ENCODE assay signal across 11 mouse cellular contexts in the genomic region with DNA sequence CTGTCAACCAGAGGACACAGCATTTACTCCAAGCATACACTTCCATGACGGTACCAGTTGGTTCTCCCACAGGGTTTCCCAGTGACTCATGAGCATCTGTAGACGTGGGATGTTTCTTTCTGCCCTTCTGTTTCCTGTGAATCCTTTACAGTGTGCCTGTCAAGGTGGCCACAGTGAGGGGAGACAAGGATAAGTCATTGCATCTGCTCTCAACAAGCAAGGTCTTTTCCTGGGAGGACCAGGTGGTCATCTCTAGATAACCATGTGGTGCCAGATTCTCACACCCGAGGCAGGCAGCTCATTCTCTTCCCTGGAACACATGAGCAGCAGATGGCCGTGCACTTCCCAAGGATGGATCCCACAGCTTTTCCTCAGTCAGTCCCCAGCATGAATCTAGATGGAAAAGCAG. TPM values are rescaled to one million over a fixed set of nuclear protein-coding genes. Genes with fewer than 3 reads are reported as not detected.
A peak's percentile ranks its signal among the peaks of the same experiment; 100 is the strongest.
DNase-seq lines count a peak whose midpoint lies in the region; ATAC-seq and TF ChIP-seq lines count a peak whose summit lies in the region.
"Had no signal": no experiment of that assay in that cellular context is flagged by ENCODE, and none has a peak within 500 bp of the region (broad histone marks: within the 10 kb centered on the region; RNA-seq: fewer than 3 reads in every experiment).

No protein-coding gene starts in this region.

- no peak for TF ChIP-seq POLR2A in brain, embryonic 14.5 days (IDR thresholded peaks at IDR 0.05; ENCODE audit: borderline replicate concordance, extremely low read depth, insufficient read depth, insufficient read length, poor library complexity, severe bottlenecking)
- TF ChIP-seq POLR2A in thymus, adult 2 months (IDR thresholded peaks at IDR 0.05; ENCODE audit: control insufficient read depth, extremely low read depth, insufficient read depth, low read length, poor library complexity) = no peak

- H3K4me2 ChIP-seq in heart, embryonic 12.5 days = no peak overlapping the region
- H3K4me2 ChIP-seq: heart, embryonic 13.5 days; lung, embryonic 15.5 days had no signal

- peaks cover 8% of the 10 kb centered on the region for H3K4me1 ChIP-seq in heart, embryonic 12.5 days (replicated peaks)
- no peaks in the 10 kb centered on the region for H3K4me1 ChIP-seq in thymus, adult 2 months (replicated peaks; ENCODE audit: control insufficient read depth, insufficient read depth, low read length)

- ATAC-seq in heart, embryonic 12.5 days (ENCODE audit: insufficient number of reproducible peaks, low FRiP score) = no peak

- no peak for TF ChIP-seq CTCF in brain, embryonic 14.5 days (IDR thresholded peaks at IDR 0.05; ENCODE audit: borderline replicate concordance, extremely low read depth, insufficient read depth, insufficient read length)
- no peak for TF ChIP-seq CTCF in thymus, adult 2 months (IDR thresholded peaks at IDR 0.05; ENCODE audit: borderline replicate concordance, control insufficient read depth, extremely low read depth, insufficient read depth, low read length, poor library complexity)

- peaks cover 11% of the 10 kb centered on the region for H3K9me3 ChIP-seq in heart, embryonic 12.5 days (replicated peaks)
- H3K9me3 ChIP-seq: limb, embryonic 10.5 days had no signal

- intact Hi-C loops in left cerebral cortex, postnatal 25 days (cut with DNase I) = loop anchor here (1.0 to 5.0 kb wide), 5 partner anchors 12 to 297 kb away; no protein-coding TSS in a partner anchor

- no peaks in the 10 kb centered on the region for H3K36me3 ChIP-seq in heart, embryonic 12.5 days
- H3K36me3 ChIP-seq in thymus, adult 2 months (ENCODE audit: control insufficient read depth, insufficient read depth, low read length) = no peaks in the 10 kb centered on the region
- H3K36me3 ChIP-seq: heart, embryonic 13.5 days; limb, embryonic 10.5 days; lung, embryonic 15.5 days had no signal

- H3K9ac ChIP-seq in heart, embryonic 12.5 days = no peak overlapping the region
- H3K9ac ChIP-seq: heart, embryonic 13.5 days; lung, embryonic 15.5 days had no signal

- 30% methylated on average over 4 of the region's 4 CpGs for WGBS in heart, embryonic 12.5 days
- 56% methylated on average over 4 of the region's 4 CpGs for WGBS in thymus, adult 2 months

- peak; percentile 37 for DNase-seq in brain, embryonic 14.5 days (ENCODE audit: low read depth)
- peak; percentile 95 for DNase-seq in cerebellum, adult 9-10 months
- peak; percentile 81 to 93 for DNase-seq in layer of hippocampus, adult 18-20 months (ENCODE audit: low spot score in 2 of 2)
- DNase-seq in left cerebral cortex, postnatal 25 days (ENCODE audit: low spot score in 2 of 2) = peak; percentile 76 to 97
- no peak for DNase-seq in B cell, adult 2 months
- DNase-seq in thymus, adult 2 months = no peak

- H3K27me3 ChIP-seq in heart, embryonic 12.5 days (replicated peaks) = peaks cover 15% of the 10 kb centered on the region
- H3K27me3 ChIP-seq in thymus, adult 2 months (ENCODE audit: control insufficient read depth, insufficient read depth, low read length) = peaks cover 2% of the 10 kb centered on the region; the same call in 1 of the 2 replicates

- no peak overlapping the region for H3K4me3 ChIP-seq in heart, embryonic 12.5 days
- no peak overlapping the region for H3K4me3 ChIP-seq in thymus, adult 2 months (ENCODE audit: control insufficient read depth, insufficient read depth, low read length)
- H3K4me3 ChIP-seq: heart, embryonic 13.5 days; limb, embryonic 10.5 days; lung, embryonic 15.5 days had no signal

- H3K27ac ChIP-seq in heart, embryonic 12.5 days (ENCODE audit: poor library complexity, severe bottlenecking) = no peak overlapping the region
- no peak overlapping the region for H3K27ac ChIP-seq in thymus, adult 2 months (ENCODE audit: control insufficient read depth, insufficient read depth, low read length)
- H3K27ac ChIP-seq: heart, embryonic 13.5 days; limb, embryonic 10.5 days had no signal

RNA-seq across cellular contexts. Expression of a gene that starts 35.6 kb away (rescaled TPM):
- polyA plus RNA-seq in brain, embryonic 14.5 days (2012; rRNA removed) = 9.3 and 11.3 TPM in 2 replicates
- total RNA-seq in layer of hippocampus, adult 18-20 months (2021) = 10 to 100 TPM; 77.8 to 77.9 TPM
- 100 to 1,000 TPM; 102 TPM for total RNA-seq in left cerebral cortex, postnatal 25 days (2021)
- 2.0 and 2.6 TPM in 2 replicates for polyA plus RNA-seq in heart, embryonic 12.5 days (2016; fragmentation: Nextera tagmentation; extraction: Ambion mirVana)
- 1.1 and 1.6 TPM in 2 replicates for polyA plus RNA-seq in thymus, adult 2 months (2012; rRNA removed)
- total RNA-seq: monocyte, adult 5-6 weeks had no signal

RNA-seq across cellular contexts. Expression of a gene that starts 49.1 kb away (rescaled TPM):
- 0.49 and 0.82 TPM in 2 replicates for polyA plus RNA-seq in brain, embryonic 14.5 days (2012; rRNA removed)
- 1 to 10 TPM; 1.3 to 1.5 TPM for total RNA-seq in layer of hippocampus, adult 18-20 months (2021)
- total RNA-seq in left cerebral cortex, postnatal 25 days (2021) = 1 to 10 TPM; 1.7 to 2.6 TPM
- 0.09 and 0.13 TPM in 2 replicates for polyA plus RNA-seq in heart, embryonic 12.5 days (2016; fragmentation: Nextera tagmentation; extraction: Ambion mirVana)
- polyA plus RNA-seq in thymus, adult 2 months (2012; rRNA removed) = 0.03 TPM in 2 replicates
- total RNA-seq: monocyte, adult 5-6 weeks had no signal

Comparison
In these comparisons a context has a peak if more than half of its experiments do, and no peak if none do; other contexts are left out.
1. DNase-seq: peak in brain, embryonic 14.5 days (single experiment), cerebellum, adult 9-10 months (single experiment), layer of hippocampus, adult 18-20 months (2 of 2) and left cerebral cortex, postnatal 25 days (2 of 2); none in B cell, adult 2 months (0 of 2) and thymus, adult 2 months (single experiment).